Mouse (Mus musculus): ENCODE measurements at regions not wholly inside any gene's neighbourhood (a gene's known extent, or its start where the extent isn't known, plus 50 kb on each side); places are given as distances from the start of the nearest gene placed in this dataset.

DNA sequence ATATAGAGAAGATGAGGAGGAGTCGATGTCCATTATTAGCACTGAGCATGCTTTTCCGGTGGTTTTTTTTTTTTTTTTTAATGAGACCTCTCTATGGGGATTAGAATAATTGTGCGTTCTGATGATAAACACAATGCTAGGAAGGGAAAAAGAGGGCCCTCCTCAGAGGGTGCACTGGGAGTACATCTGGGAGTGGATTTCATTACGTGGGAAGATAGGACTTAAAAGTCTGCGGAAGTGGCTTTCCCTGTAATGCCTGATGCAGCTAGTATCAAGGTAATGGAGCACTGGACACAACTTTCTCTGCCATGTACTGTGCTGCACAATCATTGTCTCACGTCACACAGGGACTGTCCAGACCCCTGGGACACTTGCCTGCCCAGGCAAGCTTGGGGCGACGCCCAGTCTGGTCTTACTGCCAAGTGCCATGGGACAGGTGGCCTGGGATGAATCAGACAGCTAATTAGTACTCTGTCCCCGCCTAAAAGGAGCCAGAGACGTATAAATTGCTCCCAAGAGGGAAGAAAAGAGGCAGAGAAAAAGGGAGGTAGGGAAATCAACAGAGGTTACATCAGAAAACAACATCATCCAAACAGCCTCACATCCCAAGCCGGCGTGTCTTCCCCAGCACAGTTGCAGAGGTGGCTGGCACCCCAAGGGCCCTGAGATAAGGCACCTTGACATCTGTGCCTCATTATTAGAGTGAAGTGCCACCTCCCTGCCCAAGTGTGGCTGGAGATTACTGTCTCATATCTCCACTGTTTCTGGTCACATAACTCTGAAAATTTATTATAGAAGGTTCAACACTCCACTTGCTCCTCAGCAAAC lies 86.0 kb upstream of the Ncam1 start:
- DNase-seq (ENCODE audit: low spot score): no peak
- H3K4me2 ChIP-seq (replicated peaks; ENCODE audit: low read depth, low read length): no peak overlapping the region
- TF ChIP-seq CTCF (IDR thresholded peaks at IDR 0.05): no peak
- no peak for TF ChIP-seq EP300 (IDR thresholded peaks at IDR 0.05)
- H3K36me3 ChIP-seq (ENCODE audit: insufficient read depth, low read length): no peaks in the 10 kb centered on the region
- no peaks in the 10 kb centered on the region for H3K9me3 ChIP-seq (ENCODE audit: low read length)
- ATAC-seq: no peak
- H3K4me3 ChIP-seq (ENCODE audit: low read depth, low read length): no peak overlapping the region
- 70% methylated on average over 12 of the region's 12 CpGs for WGBS
- H3K27me3 ChIP-seq (replicated peaks; ENCODE audit: insufficient read depth, low read length): no peaks in the 10 kb centered on the region
- no peaks in the 10 kb centered on the region for H3K4me1 ChIP-seq (ENCODE audit: insufficient read depth, low read depth, low read length)
- no peak overlapping the region for H3K27ac ChIP-seq (ENCODE audit: low read length)
- H3K9ac ChIP-seq (replicated peaks; ENCODE audit: low read depth): no peak overlapping the region

DNA sequence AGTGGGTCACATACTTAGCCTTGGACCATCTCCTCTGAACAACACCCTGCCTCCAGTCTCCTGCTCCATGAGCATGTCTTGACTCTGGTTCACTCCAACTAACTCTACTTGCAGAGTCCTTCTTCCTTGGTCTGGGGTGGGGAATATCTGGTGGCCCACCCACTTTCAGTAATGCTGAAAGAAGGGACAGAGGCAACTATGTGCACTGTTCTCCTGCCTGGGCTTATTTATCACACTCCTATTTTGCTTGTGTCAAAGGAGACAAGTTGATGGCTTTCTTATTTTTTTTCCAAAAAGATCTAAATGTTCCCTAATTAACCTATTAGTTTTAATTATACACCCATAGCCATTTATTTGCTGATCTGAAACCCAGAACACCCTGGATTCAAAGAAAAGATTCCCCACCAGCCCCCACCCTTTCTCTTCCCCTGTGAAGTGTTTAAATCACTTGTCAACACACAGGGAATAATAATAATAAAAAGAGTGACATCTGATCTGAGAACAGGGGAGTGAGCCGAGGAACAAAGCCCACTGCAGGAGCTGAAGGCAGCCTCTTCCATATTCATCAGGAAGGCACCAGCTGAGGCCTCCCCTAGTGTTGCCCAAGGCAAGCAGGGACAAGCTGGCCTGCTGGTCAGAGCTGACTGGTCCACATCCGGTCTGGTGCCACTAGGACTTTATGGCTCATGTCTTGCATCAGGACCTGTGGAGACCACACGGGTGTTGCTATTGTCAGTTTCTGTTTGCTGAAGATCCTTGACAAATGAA lies 80.8 kb upstream of the Ncam1 start:
- Histone ChIP-seq H3K9me3 (ENCODE audit: low read length) (no peaks in the 10 kb centered on the region), H3K9ac (replicated peaks; ENCODE audit: low read depth) (no peak overlapping the region), H3K4me1 (ENCODE audit: insufficient read depth, low read depth, low read length) (no peaks in the 10 kb centered on the region), H3K36me3 (ENCODE audit: insufficient read depth, low read length) (no peaks in the 10 kb centered on the region), H3K27me3 (replicated peaks; ENCODE audit: insufficient read depth, low read length) (no peaks in the 10 kb centered on the region), H3K4me3 (ENCODE audit: low read depth, low read length) (no peak overlapping the region), H3K27ac (ENCODE audit: low read length) (no peak overlapping the region), H3K4me2 (replicated peaks; ENCODE audit: low read depth, low read length) (no peak overlapping the region)
- DNase-seq (ENCODE audit: low spot score) (no peak), ATAC-seq (no peak)
- no peak for TF ChIP-seq CTCF (IDR thresholded peaks at IDR 0.05)
- TF ChIP-seq EP300 (IDR thresholded peaks at IDR 0.05): no peak
- 25% methylated on average over 3 of the region's 3 CpGs for WGBS

DNA sequence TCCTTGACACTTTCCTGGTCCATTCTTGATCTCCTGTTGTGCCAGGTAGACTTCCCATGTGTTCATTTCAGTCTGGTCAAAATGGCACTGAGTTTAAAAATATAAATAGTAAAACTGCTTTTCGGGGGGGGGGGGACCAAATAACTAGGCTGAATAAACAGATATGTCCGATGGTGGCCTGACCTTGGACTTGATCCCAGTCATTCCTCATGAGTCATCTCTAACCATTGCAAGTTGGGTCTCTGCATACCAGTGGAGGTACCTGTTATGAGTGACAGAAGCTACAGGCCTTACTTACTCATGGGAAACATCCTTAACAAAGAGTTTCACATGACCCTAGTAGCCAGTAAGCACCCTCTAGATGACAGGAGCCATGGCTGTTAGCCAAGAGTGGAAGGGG lies 76.2 kb upstream of the Ncam1 start:
- Histone ChIP-seq H3K4me3 (ENCODE audit: low read depth, low read length) (no peak overlapping the region), H3K9ac (replicated peaks; ENCODE audit: low read depth) (no peak overlapping the region), H3K9me3 (ENCODE audit: low read length) (no peaks in the 10 kb centered on the region), H3K4me2 (replicated peaks; ENCODE audit: low read depth, low read length) (no peak overlapping the region), H3K27me3 (replicated peaks; ENCODE audit: insufficient read depth, low read length) (no peaks in the 10 kb centered on the region), H3K36me3 (ENCODE audit: insufficient read depth, low read length) (no peaks in the 10 kb centered on the region), H3K4me1 (ENCODE audit: insufficient read depth, low read depth, low read length) (no peaks in the 10 kb centered on the region), H3K27ac (ENCODE audit: low read length) (no peak overlapping the region)
- DNase-seq (ENCODE audit: low spot score) (no peak), ATAC-seq (no peak)
- 67% methylated on average over 2 of the region's 2 CpGs for WGBS
- TF ChIP-seq CTCF (IDR thresholded peaks at IDR 0.05) (no peak), EP300 (IDR thresholded peaks at IDR 0.05) (no peak)

DNA sequence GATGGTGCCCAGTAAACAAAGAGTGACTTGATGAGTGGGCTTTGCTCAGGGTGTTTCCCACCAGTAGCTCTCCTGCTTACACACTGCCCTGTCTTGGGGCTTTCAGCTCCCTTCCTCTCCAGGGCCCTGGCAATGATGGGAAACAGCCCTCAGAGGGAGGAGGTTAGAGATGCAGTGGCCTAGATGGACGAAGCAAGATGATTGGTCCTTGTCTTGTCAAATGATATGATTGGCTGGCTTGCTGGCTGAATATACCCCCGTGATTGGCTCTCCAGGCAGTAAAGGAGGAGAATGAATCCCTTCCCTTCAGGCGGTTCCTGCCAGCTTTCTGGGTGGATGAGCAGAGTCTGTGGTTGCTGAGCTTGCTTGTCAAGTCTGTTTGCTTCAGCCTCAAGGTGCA lies 74.8 kb upstream of the Ncam1 start:
- 15% methylated on average over 3 of the region's 3 CpGs for WGBS
- no peak for TF ChIP-seq CTCF (IDR thresholded peaks at IDR 0.05)
- TF ChIP-seq EP300 (IDR thresholded peaks at IDR 0.05): no peak
- no peak for ATAC-seq
- Histone ChIP-seq H3K9me3 (ENCODE audit: low read length) (no peaks in the 10 kb centered on the region), H3K27ac (ENCODE audit: low read length) (no peak overlapping the region), H3K27me3 (replicated peaks; ENCODE audit: insufficient read depth, low read length) (no peaks in the 10 kb centered on the region), H3K36me3 (ENCODE audit: insufficient read depth, low read length) (no peaks in the 10 kb centered on the region), H3K4me3 (ENCODE audit: low read depth, low read length) (no peak overlapping the region), H3K4me1 (ENCODE audit: insufficient read depth, low read depth, low read length) (no peaks in the 10 kb centered on the region), H3K9ac (replicated peaks; ENCODE audit: low read depth) (no peak overlapping the region), H3K4me2 (replicated peaks; ENCODE audit: low read depth, low read length) (no peak overlapping the region)
- peak; percentile 24 for DNase-seq (ENCODE audit: low spot score)

DNA sequence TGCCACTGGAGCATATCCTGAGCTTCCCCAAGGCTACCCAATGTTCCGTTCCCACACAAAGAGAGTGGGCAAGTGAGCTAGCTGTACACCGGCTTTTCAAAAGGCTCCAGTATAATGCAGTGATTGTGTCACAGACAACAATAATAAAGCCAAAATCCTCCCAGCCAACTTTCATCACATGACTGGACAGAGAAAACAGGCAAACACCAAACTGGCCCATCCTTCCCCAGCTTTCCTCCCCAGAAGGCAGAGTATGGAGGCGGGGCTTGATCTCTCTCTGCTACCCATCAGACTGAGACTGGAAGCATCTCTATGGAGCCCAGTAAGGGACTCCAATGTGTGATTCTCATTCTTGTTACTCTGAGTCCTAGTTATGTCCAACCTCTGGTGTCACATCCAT lies 52.8 kb upstream of the Ncam1 start:
- Histone ChIP-seq H3K9ac (replicated peaks; ENCODE audit: low read depth) (no peak overlapping the region), H3K4me1 (ENCODE audit: insufficient read depth, low read depth, low read length) (no peaks in the 10 kb centered on the region), H3K27ac (ENCODE audit: low read length) (no peak overlapping the region), H3K36me3 (ENCODE audit: insufficient read depth, low read length) (no peaks in the 10 kb centered on the region), H3K27me3 (replicated peaks; ENCODE audit: insufficient read depth, low read length) (no peaks in the 10 kb centered on the region), H3K4me3 (ENCODE audit: low read depth, low read length) (no peak overlapping the region), H3K4me2 (replicated peaks; ENCODE audit: low read depth, low read length) (no peak overlapping the region), H3K9me3 (ENCODE audit: low read length) (no peaks in the 10 kb centered on the region)
- WGBS: 87% methylated on average over 3 of the region's 3 CpGs
- DNase-seq (ENCODE audit: low spot score) (no peak), ATAC-seq (no peak)
- TF ChIP-seq CTCF (IDR thresholded peaks at IDR 0.05) (no peak), EP300 (IDR thresholded peaks at IDR 0.05) (no peak)

DNA sequence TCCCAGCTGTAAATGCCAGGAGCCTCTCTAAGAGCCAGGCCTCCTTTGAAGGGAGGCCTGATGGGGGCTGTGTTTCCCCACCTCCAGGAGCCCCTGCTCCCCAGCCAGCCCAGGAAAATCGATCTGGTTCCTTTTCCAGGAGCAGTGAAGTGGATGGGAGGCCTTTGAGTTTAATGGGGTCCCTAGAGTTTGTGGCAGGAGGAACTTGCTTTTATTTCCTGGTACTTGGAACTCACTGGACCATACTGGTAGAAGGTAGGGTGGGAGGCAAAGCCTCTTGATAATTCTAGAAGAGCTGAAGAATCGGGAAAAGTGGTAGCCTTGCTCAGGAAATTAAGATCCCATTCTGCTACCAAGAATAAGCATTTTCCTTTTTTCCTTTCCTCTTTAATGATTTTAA lies 50.7 kb upstream of the Ncam1 start:
- Histone ChIP-seq H3K27ac (ENCODE audit: low read length) (no peak overlapping the region), H3K27me3 (replicated peaks; ENCODE audit: insufficient read depth, low read length) (no peaks in the 10 kb centered on the region), H3K4me2 (replicated peaks; ENCODE audit: low read depth, low read length) (no peak overlapping the region), H3K9me3 (ENCODE audit: low read length) (no peaks in the 10 kb centered on the region), H3K4me1 (ENCODE audit: insufficient read depth, low read depth, low read length) (no peaks in the 10 kb centered on the region), H3K9ac (replicated peaks; ENCODE audit: low read depth) (no peak overlapping the region), H3K36me3 (ENCODE audit: insufficient read depth, low read length) (no peaks in the 10 kb centered on the region), H3K4me3 (ENCODE audit: low read depth, low read length) (no peak overlapping the region)
- 47% methylated on average over 2 of the region's 2 CpGs for WGBS
- TF ChIP-seq CTCF (IDR thresholded peaks at IDR 0.05): no peak
- TF ChIP-seq EP300 (IDR thresholded peaks at IDR 0.05): no peak
- DNase-seq (ENCODE audit: low spot score): no peak
- no peak for ATAC-seq

Data from lung, postnatal 0 days (tissue).